Mouse (Mus musculus): ENCODE measurements around the gene Rps6ka4. TPM values are rescaled to one million over a fixed set of nuclear protein-coding genes. Genes with fewer than 3 reads are reported as not detected.

Rps6ka4 gene
- polyA plus RNA-seq, 1 experiment from 2014 or later = 28.6 TPM

- H3K4me2 ChIP-seq = no peak overlapping the region
- H3K9me3 ChIP-seq (ENCODE audit: low read depth, low read length) = no peaks in the 10 kb centered on the region
- H3K4me3 ChIP-seq (ENCODE audit: low read depth, low read length) = no peak overlapping the region
- DNase-seq (no peak), ATAC-seq (ENCODE audit: insufficient read depth) (no peak)
- H3K27ac ChIP-seq (ENCODE audit: low read depth) = no peak overlapping the region
- H3K36me3 ChIP-seq (ENCODE audit: insufficient read depth) = no peaks in the 10 kb centered on the region
- WGBS = 80% methylated on average over 3 of the region's 3 CpGs
- H3K27me3 ChIP-seq (ENCODE audit: insufficient read depth, low read length) = peaks cover 48% of the 10 kb centered on the region
- TF ChIP-seq CTCF (IDR thresholded peaks at IDR 0.05; ENCODE audit: low read depth) = no peak
- 0 out of 2 replicates have a peak, but pooled peaks cover 7% of the 10 kb centered on the region for H3K4me1 ChIP-seq (ENCODE audit: insufficient read depth)
- H3K9ac ChIP-seq = no peak overlapping the region
These were observed 11.1 kb upstream of the Rps6ka4 start for GRCm38 (mm10) chr19:6851497-6851896.

GRCm38 (mm10) chr19:6849506-6850068, 9.2 kb upstream of the Rps6ka4 start:
- Histone ChIP-seq H3K4me1 (ENCODE audit: insufficient read depth) (no peaks in the 10 kb centered on the region), H3K36me3 (ENCODE audit: insufficient read depth) (no peaks in the 10 kb centered on the region), H3K27ac (ENCODE audit: low read depth) (no peak overlapping the region), H3K9ac (no peak overlapping the region), H3K27me3 (ENCODE audit: insufficient read depth, low read length) (peaks cover 48% of the 10 kb centered on the region), H3K4me3 (ENCODE audit: low read depth, low read length) (no peak overlapping the region), H3K4me2 (no peak overlapping the region), H3K9me3 (ENCODE audit: low read depth, low read length) (no peaks in the 10 kb centered on the region)
- no peak for TF ChIP-seq CTCF (IDR thresholded peaks at IDR 0.05; ENCODE audit: low read depth)
- no peak for ATAC-seq (ENCODE audit: insufficient read depth)
- no peak for DNase-seq
- 67% methylated on average over 23 of the region's 23 CpGs for WGBS

- H3K27ac ChIP-seq (ENCODE audit: low read depth) = no peak overlapping the region
- H3K4me3 ChIP-seq (ENCODE audit: low read depth, low read length) = peak overlapping the region; percentile 14
- no peaks in the 10 kb centered on the region for H3K36me3 ChIP-seq (ENCODE audit: insufficient read depth)
- DNase-seq = no peak
- H3K9ac ChIP-seq = no peak overlapping the region; the same call in 1 of the 2 replicates
- ATAC-seq (ENCODE audit: insufficient read depth) = no peak
- WGBS = 2% methylated on average over 30 of the region's 31 CpGs
- no peaks in the 10 kb centered on the region for H3K4me1 ChIP-seq (ENCODE audit: insufficient read depth)
- peaks cover 47% of the 10 kb centered on the region for H3K27me3 ChIP-seq (ENCODE audit: insufficient read depth, low read length)
- no peak for TF ChIP-seq CTCF (IDR thresholded peaks at IDR 0.05; ENCODE audit: low read depth)
- peak overlapping the region; percentile 54 for H3K4me2 ChIP-seq
- H3K9me3 ChIP-seq (ENCODE audit: low read depth, low read length) = no peaks in the 10 kb centered on the region
These were observed 7.5 kb upstream of the Rps6ka4 start for GRCm38 (mm10) chr19:6847841-6848517.

- H3K36me3 ChIP-seq (ENCODE audit: insufficient read depth) = no peaks in the 10 kb centered on the region
- no peaks in the 10 kb centered on the region; the same call in 1 of the 2 replicates for H3K4me1 ChIP-seq (ENCODE audit: insufficient read depth)
- no peak overlapping the region for H3K4me2 ChIP-seq
- H3K4me3 ChIP-seq (ENCODE audit: low read depth, low read length) = no peak overlapping the region
- no peak overlapping the region for H3K9ac ChIP-seq
- H3K27ac ChIP-seq (ENCODE audit: low read depth) = no peak overlapping the region
- TF ChIP-seq CTCF (IDR thresholded peaks at IDR 0.05; ENCODE audit: low read depth) = no peak
- WGBS = 72% methylated on average over 4 of the region's 4 CpGs
- no peak for ATAC-seq (ENCODE audit: insufficient read depth)
- H3K9me3 ChIP-seq (ENCODE audit: low read depth, low read length) = no peaks in the 10 kb centered on the region
- H3K27me3 ChIP-seq (ENCODE audit: insufficient read depth, low read length) = peaks cover 47% of the 10 kb centered on the region
- no peak for DNase-seq
These were observed 5.6 kb upstream of the Rps6ka4 start for GRCm38 (mm10) chr19:6846050-6846449.

- no peak for TF ChIP-seq CTCF (IDR thresholded peaks at IDR 0.05; ENCODE audit: low read depth)
- Histone ChIP-seq H3K4me3 (ENCODE audit: low read depth, low read length) (no peak overlapping the region), H3K9ac (no peak overlapping the region), H3K27ac (ENCODE audit: low read depth) (no peak overlapping the region), H3K36me3 (ENCODE audit: insufficient read depth) (peaks cover 8% of the 10 kb centered on the region; the same call in 1 of the 2 replicates), H3K4me1 (ENCODE audit: insufficient read depth) (peaks cover 2% of the 10 kb centered on the region; the same call in 1 of the 2 replicates), H3K4me2 (no peak overlapping the region), H3K9me3 (ENCODE audit: low read depth, low read length) (no peaks in the 10 kb centered on the region), H3K27me3 (ENCODE audit: insufficient read depth, low read length) (peaks cover 19% of the 10 kb centered on the region)
- DNase-seq (no peak), ATAC-seq (ENCODE audit: insufficient read depth) (no peak)
- WGBS = 62% methylated on average over 1 of the region's 1 CpGs
These were observed 1.9 kb upstream of the Rps6ka4 start for GRCm38 (mm10) chr19:6842353-6842752.

- 21% methylated on average over 3 of the region's 3 CpGs for WGBS
- Histone ChIP-seq H3K27me3 (ENCODE audit: insufficient read depth, low read length) (peaks cover 8% of the 10 kb centered on the region; the same call in 1 of the 2 replicates), H3K9me3 (ENCODE audit: low read depth, low read length) (no peaks in the 10 kb centered on the region), H3K4me2 (peak overlapping the region; percentile 98), H3K27ac (ENCODE audit: low read depth) (no peak overlapping the region), H3K4me1 (ENCODE audit: insufficient read depth) (peaks cover 2% of the 10 kb centered on the region; the same call in 1 of the 2 replicates), H3K4me3 (ENCODE audit: low read depth, low read length) (no peak overlapping the region), H3K9ac (peak overlapping the region; percentile 73; the same call in 1 of the 2 replicates), H3K36me3 (ENCODE audit: insufficient read depth) (peaks cover 16% of the 10 kb centered on the region)
- no peak for TF ChIP-seq CTCF (IDR thresholded peaks at IDR 0.05; ENCODE audit: low read depth)
- DNase-seq (peak; percentile 17), ATAC-seq (ENCODE audit: insufficient read depth) (no peak)
These were observed 809 bp upstream of the Rps6ka4 start for GRCm38 (mm10) chr19:6841292-6841597.

- peak overlapping the region; percentile 98 for H3K4me2 ChIP-seq
- peaks cover 20% of the 10 kb centered on the region for H3K36me3 ChIP-seq (ENCODE audit: insufficient read depth)
- under 1% methylated on average over 46 of the region's 46 CpGs for WGBS
- H3K4me3 ChIP-seq (ENCODE audit: low read depth, low read length) = peak overlapping the region; percentile 74
- H3K27ac ChIP-seq (ENCODE audit: low read depth) = no peak overlapping the region
- H3K9me3 ChIP-seq (ENCODE audit: low read depth, low read length) = no peaks in the 10 kb centered on the region
- peak; percentile 66 for ATAC-seq (ENCODE audit: insufficient read depth)
- H3K4me1 ChIP-seq (ENCODE audit: insufficient read depth) = peaks cover 2% of the 10 kb centered on the region; the same call in 1 of the 2 replicates
- no peak for TF ChIP-seq CTCF (IDR thresholded peaks at IDR 0.05; ENCODE audit: low read depth)
- DNase-seq = peak; percentile 49
- peak overlapping the region; percentile 73 for H3K9ac ChIP-seq
- 0 out of 2 replicates have a peak, but pooled peaks cover under 1% of the 10 kb centered on the region for H3K27me3 ChIP-seq (ENCODE audit: insufficient read depth, low read length)
These were observed 591 bp downstream of the Rps6ka4 start for GRCm38 (mm10) chr19:6839615-6840474.
